Mouse (Mus musculus): ENCODE data around the gene Haus3.

DNA sequence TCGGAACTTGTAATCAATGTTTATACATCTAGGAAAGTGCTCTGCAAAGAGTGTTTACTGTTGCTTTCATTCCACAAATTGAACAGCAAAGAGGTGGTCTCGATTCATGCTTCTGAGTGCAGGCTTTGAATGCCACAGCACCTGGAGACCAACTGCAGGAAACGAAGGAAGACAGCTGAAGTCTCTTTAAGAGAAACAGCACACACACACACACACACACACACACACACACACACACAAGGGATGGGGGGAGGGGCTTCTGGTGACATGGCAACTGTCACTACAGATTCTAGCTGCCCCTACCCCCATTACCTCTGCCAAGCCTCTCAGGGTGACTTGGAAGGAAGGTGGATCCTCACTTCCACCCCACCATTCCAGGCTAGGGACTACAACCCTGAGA is 38.2 kb upstream of the Haus3 start:
- TF ChIP-seq CTCF (IDR thresholded peaks at IDR 0.05; ENCODE audit: low read depth) (no peak), EP300 (IDR thresholded peaks at IDR 0.05; ENCODE audit: low read depth) (no peak)
